Mouse (Mus musculus) mouse trophoblast stem cell (cell line): ENCODE data around the gene Usp38.
"Not testable (repeated sequence)": the region's sequence is repeated elsewhere in the genome, so short reads cannot be mapped to it uniquely, and the experiment has no call there.

Source experiments
- in situ Hi-C, 2 experiments: fragments of 300-500 bp; cut with MseI, MboI; formaldehyde crosslinking; loops; 2 replicates in 1 of 2; 3 replicates in 1 of 2; pipeline ENCODE4 v1.15.1; 2025

Gene Usp38

GRCm38 (mm10) chr8:81014789-81015699 lies at the start of gene Usp38:
Gene Usp38 (minus strand): TSS chr8:81014928.
- in situ Hi-C loops = no loop called here

- in situ Hi-C loops = no loop called here
These were observed 47.8 kb upstream of the Usp38 start for GRCm38 (mm10) chr8:81062566-81062965.

- in situ Hi-C loops = no loop called here
These were observed 47.2 kb upstream of the Usp38 start for GRCm38 (mm10) chr8:81061950-81062349.

- in situ Hi-C loops = no loop called here
These were observed 29.5 kb upstream of the Usp38 start for GRCm38 (mm10) chr8:81044201-81044600.

- in situ Hi-C loops = no loop called here
These were observed 13.3 kb upstream of the Usp38 start for GRCm38 (mm10) chr8:81027991-81028390.

GRCm38 (mm10) chr8:81017548-81017947 lies 2.8 kb upstream of the Usp38 start:
- in situ Hi-C loops = not testable (repeated sequence)

- in situ Hi-C loops = no loop called here
These were observed 757 bp downstream of the Usp38 start for GRCm38 (mm10) chr8:81013811-81014530.

- in situ Hi-C loops = no loop called here
These were observed 2.0 kb downstream of the Usp38 start for GRCm38 (mm10) chr8:81012699-81013098.

- in situ Hi-C loops = no loop called here
These were observed 2.6 kb downstream of the Usp38 start for GRCm38 (mm10) chr8:81012031-81012560.

GRCm38 (mm10) chr8:81010386-81010785 lies 4.3 kb downstream of the Usp38 start:
- in situ Hi-C loops = no loop called here

- in situ Hi-C loops = no loop called here
These were observed 9.6 kb downstream of the Usp38 start for GRCm38 (mm10) chr8:81005114-81005513.

- in situ Hi-C loops = loop anchor here (10.0 to 25.0 kb wide), 2 partner anchors 234 to 242 kb away; no protein-coding TSS in a partner anchor
These were observed 18.1 kb downstream of the Usp38 start for GRCm38 (mm10) chr8:80996632-80997031.

- in situ Hi-C loops = loop anchor here (10.0 to 25.0 kb wide), 2 partner anchors 230 to 237 kb away; no protein-coding TSS in a partner anchor
These were observed 22.8 kb downstream of the Usp38 start for GRCm38 (mm10) chr8:80991937-80992336.

GRCm38 (mm10) chr8:80982829-80983228 lies 31.9 kb downstream of the Usp38 start:
- in situ Hi-C loops = loop anchor here in 1 of 2 experiments (25.0 kb wide), 1 partner anchor 221 kb away; no protein-coding TSS in a partner anchor

GRCm38 (mm10) chr8:80981696-80982095 lies 33.0 kb downstream of the Usp38 start:
- in situ Hi-C loops = loop anchor here in 1 of 2 experiments (25.0 kb wide), 1 partner anchor 219 kb away; no protein-coding TSS in a partner anchor

- in situ Hi-C loops = loop anchor here in 1 of 2 experiments (25.0 kb wide), 1 partner anchor 218 kb away; no protein-coding TSS in a partner anchor
These were observed 34.7 kb downstream of the Usp38 start for GRCm38 (mm10) chr8:80980063-80980462.

- in situ Hi-C loops = loop anchor here in 1 of 2 experiments (25.0 kb wide), 1 partner anchor 215 kb away; no protein-coding TSS in a partner anchor
These were observed 37.5 kb downstream of the Usp38 start for GRCm38 (mm10) chr8:80977231-80977630.

GRCm38 (mm10) chr8:80971150-80971549 lies 43.6 kb downstream of the Usp38 start:
- in situ Hi-C loops = no loop called here

- in situ Hi-C loops = no loop called here
These were observed 44.6 kb downstream of the Usp38 start for GRCm38 (mm10) chr8:80970000-80970685.

- in situ Hi-C loops = no loop called here
These were observed 45.3 kb downstream of the Usp38 start for GRCm38 (mm10) chr8:80969423-80969822.

GRCm38 (mm10) chr8:80963095-80963494 lies 51.6 kb downstream of the Usp38 start:
- in situ Hi-C loops = no loop called here
